Mouse (Mus musculus) right cerebral cortex, postnatal 4 days (tissue): ENCODE data around the gene B3gnt9.

Experiments used
- DNase-seq: peaks from one replicate; pipeline ENCODE4 v3.0.0-alpha.2; 2022

The B3gnt9 gene

DNA sequence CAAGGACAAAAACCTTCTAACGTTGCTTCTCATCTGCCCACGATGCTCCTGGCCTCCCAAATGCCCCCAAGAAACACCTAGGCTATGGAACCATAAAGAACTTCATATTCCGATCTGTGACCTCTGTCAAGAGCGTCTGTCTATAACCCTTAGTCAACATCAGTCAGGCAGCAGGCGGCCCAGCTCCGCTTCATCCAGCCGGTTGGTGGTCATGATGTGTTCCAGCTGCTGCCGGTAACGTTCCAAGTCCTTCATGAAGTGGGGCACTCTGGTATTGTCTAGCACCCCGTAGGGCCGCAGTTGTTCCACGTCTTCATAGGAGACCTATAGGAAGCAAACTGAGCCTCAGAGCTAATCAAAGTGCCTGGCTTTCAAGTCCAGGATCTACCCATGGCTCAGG lies 26.9 kb upstream of the B3gnt9 start:
- no peak for DNase-seq

GRCm38 (mm10) chr8:105280567-105280966 lies 25.6 kb upstream of the B3gnt9 start:
- no peak for DNase-seq

DNA sequence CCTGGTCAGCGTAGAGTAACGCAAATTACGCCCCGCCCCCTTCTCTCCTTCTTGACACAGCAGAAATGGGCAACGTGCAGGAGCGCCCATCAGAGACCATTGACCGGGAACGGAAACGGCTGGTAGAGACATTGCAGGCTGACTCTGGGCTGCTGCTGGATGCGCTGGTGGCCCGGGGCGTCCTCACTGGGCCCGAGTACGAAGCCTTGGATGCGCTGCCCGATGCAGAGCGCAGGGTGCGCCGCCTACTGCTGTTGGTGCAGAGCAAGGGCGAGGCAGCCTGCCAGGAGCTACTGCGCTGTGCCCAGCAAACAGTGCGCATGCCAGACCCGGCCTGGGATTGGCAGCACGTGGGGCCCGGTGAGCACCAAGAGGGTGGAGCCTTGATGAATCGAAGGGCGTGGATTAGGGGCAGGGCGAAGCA lies 24.0 kb upstream of the B3gnt9 start:
- DNase-seq, result peak; percentile 75

GRCm38 (mm10) chr8:105276292-105277120 lies 21.6 kb upstream of the B3gnt9 start:
- peak; percentile 62 for DNase-seq

GRCm38 (mm10) chr8:105275840-105276239 lies 20.9 kb upstream of the B3gnt9 start, which contains the start of gene Nol3:
TSS of gene Nol3 (plus strand) at chr8:105276140.
- DNase-seq, result no peak

DNA sequence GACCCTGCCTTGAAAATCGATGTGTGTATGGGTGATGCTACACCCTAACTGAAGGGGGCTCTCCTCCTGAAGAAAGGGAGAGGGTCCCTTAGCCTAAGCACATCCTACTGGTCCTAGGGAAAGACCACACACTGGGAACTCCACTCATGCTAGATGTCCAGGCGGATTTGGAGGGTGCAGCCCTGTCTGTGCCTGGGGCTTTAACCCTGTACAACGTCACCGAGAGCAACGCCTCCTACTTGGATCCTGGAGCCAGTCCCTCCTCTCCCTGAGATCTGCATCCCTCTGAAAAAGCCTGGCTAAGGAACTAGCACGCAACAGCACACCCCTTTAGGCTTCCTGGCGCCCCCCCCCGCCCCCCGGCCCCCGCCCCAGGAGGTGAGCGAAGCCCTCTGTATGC lies 20.4 kb upstream of the B3gnt9 start:
- no peak for DNase-seq

GRCm38 (mm10) chr8:105270916-105271186 lies 15.9 kb upstream of the B3gnt9 start:
- no peak for DNase-seq

DNA sequence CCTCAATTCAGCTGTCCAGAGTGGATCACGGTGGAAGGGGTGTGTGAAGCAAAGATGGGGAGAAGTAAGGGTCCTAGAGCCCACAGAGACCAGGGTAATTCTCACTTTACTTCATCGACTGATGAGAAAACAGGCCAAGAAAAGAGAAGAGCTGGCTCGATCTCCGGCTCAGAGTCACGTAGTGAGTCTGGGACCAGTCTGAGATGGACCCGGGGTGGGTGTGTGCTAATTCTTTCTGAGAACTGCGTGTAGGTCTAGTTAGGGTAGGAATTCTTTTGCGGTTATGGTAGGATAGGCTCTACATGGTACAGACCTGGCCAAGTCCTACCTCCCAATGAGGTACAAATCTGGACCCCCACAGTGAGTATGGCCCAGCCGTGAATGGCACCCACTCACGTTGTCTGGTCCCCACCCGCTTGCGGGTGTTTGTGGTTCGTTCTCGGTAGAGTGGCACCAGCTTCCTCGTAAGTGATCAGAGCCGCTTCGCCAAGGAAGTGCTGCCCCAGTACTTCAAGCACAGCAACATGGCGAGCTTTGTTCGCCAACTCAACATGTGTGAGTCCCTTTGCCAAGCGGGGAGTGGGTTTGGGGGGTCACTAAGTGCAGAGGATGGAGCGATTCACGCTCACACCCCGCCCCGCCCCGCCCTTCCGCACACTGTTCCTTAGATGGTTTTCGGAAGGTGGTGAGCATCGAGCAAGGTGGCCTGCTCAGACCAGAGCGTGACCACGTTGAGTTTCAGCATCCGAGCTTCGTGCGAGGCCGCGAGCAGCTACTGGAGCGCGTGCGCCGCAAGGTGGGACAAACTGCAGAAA lies 15.4 kb upstream of the B3gnt9 start:
- DNase-seq, result no peak

- DNase-seq, result no peak
These were observed 14.6 kb upstream of the B3gnt9 start, which contains the start of gene Hsf4 for GRCm38 (mm10) chr8:105269461-105269947. TSS of gene Hsf4 (plus strand) at chr8:105269801.

DNA sequence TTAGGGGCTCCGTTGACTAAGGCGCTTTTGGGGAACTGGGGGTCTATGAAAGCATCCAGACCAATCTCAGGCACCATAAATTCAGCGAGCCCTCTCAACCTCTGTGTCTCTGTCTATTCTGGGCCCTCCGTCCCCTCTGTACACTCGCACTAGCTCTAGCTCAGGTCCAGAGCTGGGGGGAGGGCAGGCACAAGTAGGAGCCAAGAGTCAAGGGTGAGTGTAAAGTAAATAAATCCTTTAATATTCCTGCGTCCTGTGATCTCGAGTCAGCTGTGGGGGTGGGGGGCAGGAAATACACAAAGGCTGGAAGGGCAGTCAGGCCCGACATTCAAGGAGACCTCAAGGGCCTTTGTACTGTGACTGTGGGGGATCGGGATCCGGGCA lies 14.1 kb upstream of the B3gnt9 start:
- DNase-seq, result no peak

GRCm38 (mm10) chr8:105268342-105269074 lies 13.6 kb upstream of the B3gnt9 start:
- peak; percentile 89 for DNase-seq

DNA sequence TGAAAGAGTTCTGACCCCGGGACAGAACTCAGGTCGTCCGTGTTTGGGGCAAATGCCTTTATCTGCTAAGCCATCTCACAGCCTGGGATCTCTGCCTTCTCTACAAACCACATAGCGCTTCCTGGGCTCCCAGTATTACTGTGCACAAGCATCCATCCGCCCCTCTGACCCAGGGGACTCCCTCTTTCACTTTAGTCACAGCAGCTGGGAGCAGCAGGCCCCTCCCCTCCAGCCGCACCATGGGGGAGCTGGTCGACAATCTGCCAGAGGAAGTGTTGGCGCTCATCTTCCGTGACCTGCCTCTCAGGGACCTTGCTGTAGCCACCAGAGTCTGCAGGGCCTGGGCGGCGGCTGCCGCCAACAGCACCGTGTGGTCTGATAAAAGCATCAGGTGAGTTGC lies 11.8 kb upstream of the B3gnt9 start:
- DNase-seq, result no peak

DNA sequence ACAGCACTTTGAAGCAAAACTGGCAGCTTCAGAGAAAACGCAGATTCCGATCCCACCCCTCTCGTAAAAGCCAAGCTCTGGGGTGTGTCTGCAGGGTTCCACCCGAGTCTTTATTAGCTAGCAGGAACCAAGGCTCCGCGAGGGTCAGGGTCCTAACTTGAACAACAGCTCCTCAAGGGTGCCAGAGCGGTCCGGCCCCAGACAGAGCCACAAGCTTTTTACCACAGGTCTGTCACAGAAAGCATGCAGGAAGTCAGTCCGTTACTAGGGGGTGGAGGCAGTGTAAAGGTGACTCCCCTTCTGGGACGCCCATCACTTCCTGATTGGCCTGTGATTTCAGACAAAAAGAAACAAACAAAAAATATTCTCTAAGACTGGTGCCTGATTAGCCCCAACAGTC lies 10.2 kb upstream of the B3gnt9 start:
- no peak for DNase-seq

GRCm38 (mm10) chr8:105264024-105264982 lies 9.3 kb upstream of the B3gnt9 start, which contains the start of the genes Tradd and Fbxl8:
TSS of gene Tradd (minus strand) at chr8:105264609.
TSS of gene Fbxl8 (plus strand) at chr8:105264648.
- no peak for DNase-seq

DNA sequence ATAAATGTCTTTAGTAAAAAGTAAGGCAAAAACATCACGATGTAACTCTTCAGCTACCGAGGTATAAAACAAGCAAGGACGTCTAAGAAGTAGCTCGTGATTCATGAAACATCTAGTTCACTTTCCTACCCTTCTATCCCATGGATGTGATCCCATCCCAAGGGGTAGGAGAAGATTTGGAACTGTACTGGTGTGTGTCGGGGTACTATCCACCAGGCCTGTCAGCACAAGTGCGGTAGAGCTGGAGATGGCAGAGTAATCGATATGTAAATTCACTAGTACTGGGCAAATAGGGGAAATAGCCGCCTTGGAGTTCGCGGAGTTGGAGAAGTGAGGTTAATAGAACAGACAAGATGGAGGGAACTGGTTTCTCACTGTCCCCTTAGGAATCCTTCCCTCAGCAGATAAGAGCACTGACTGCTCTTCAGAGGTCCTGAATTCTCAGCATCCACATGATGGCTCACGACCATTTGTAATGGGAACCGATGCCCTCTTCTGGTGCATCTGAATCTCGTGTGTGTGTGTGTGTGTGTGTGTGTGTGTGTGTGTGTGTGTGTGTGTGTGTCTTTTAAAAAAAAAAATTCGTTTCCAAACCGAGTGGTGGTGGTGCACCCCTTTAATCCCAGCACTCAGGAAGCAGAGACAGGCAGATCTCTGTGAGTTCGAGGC lies 8.4 kb upstream of the B3gnt9 start:
- DNase-seq, result no peak

GRCm38 (mm10) chr8:105261326-105261980 lies 6.5 kb upstream of the B3gnt9 start:
- DNase-seq, result no peak

DNA sequence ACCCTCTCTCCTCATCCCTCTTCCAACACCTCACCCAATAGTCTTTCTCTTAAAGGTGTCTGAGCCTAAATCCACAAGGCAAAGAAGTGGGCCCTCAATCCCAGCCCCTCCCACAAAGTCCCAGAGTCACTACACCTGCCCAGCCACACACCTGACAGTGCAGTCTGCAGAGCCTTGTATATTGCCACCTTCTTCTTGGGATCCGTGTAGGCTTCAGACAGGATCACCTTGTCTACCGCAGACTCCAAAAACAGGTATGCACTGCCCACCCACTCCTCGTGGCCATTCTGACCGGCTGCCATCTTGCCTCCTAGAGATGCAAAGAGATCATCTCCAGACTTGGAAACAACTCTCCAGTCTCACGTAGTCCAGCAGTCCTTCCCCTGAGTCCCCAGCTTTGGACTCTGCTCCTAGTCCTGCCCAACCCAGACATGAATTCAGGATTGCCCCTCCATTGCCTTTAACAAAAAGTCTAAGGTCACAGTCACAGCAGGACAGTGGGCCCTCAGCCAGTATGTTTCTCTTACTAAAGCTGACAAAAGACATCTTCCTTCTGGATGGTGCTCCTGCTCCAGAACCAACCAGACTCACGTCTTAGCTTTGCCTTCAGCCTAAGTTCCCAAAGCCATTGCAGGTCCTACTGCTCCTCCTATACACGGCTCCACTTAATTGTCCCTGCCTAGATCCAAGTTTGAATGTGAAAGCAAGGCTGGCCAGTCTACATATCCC lies 5.6 kb upstream of the B3gnt9 start:
- DNase-seq, result no peak

GRCm38 (mm10) chr8:105259721-105260320 lies 4.9 kb upstream of the B3gnt9 start:
- peak; percentile 83 for DNase-seq

DNA sequence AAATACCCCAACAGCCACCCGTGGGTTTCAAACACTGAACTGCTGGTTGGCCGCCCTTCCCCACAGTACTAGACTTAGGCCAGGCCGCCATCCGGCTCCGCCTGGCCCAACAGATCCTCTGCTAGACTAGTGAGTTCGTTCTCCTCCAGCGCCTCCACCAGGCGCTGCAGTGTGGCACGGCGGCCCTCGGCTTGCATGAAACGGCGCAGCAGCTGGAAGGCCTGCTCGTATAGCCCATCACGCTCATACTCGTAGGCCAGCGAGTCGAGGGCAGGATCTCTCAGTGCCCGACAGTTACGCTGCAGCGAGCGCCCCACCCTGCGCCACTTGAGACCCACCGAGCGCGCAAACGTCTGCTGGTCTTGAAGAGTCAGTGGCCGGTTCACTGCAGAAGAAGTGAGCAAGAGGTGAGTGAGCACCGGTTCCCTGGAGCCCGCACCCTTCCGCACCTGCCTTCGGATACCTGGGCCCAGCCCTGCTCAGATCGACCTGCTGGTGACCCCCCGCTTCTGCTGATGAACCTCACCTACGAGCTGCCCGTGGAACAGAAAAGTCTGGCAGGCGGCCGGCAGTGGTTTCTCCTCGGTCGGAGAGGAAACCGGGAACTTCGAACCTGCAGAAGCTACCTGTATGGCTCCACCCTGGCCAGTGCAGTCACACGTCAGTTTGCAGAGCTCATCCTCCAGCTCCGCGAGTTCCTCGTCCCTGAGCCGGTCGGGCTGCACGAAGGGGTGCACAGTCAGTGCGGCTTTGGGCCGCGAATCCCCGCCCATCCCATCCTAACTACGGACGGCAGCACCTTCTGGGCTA lies 4.2 kb upstream of the B3gnt9 start:
- no peak for DNase-seq
